ENCODE assay signal across 8 mouse cellular contexts in genomic region chrX:100494068-100494978, GRCm38 (mm10). TPM values are rescaled to one million over a fixed set of nuclear protein-coding genes. Genes with fewer than 3 reads are reported as not detected.
DNase-seq lines count a peak whose midpoint lies in the region; ATAC-seq and TF ChIP-seq lines count a peak whose summit lies in the region.

Gene Igbp1, plus strand, starts transcription at chrX:100494291.

- peak; percentile 63 for TF ChIP-seq POLR2A in heart, adult 2 months (IDR thresholded peaks at IDR 0.05; ENCODE audit: insufficient read depth, low read depth, low read length)

- intact Hi-C loops in heart, adult 2 months (cut with DNase I), result no loop called here

- peak within 1 kb of the TSS; percentile 56 for H3K4me3 ChIP-seq in embryonic facial prominence, embryonic 14.5 days (ENCODE audit: low read depth, low read length)
- peak within 1 kb of the TSS; percentile 52 for H3K4me3 ChIP-seq in heart, adult 2 months
- peak within 1 kb of the TSS; percentile 61 for H3K4me3 ChIP-seq in limb, embryonic 13.5 days
- peak within 1 kb of the TSS; percentile 60 for H3K4me3 ChIP-seq in midbrain, embryonic 16.5 days (ENCODE audit: low read depth, low read length)

- H3K79me2 ChIP-seq in heart, adult 2 months (replicated peaks; ENCODE audit: control insufficient read depth, insufficient read depth, low read length), result no peaks in the 10 kb centered on the region

- H3K4me2 ChIP-seq in embryonic facial prominence, embryonic 14.5 days (ENCODE audit: low read depth, low read length), result peak within 1 kb of the TSS; percentile 59
- H3K4me2 ChIP-seq in limb, embryonic 13.5 days (replicated peaks), result peak within 1 kb of the TSS; percentile 65
- H3K4me2 ChIP-seq in midbrain, embryonic 16.5 days (ENCODE audit: low read length), result peak within 1 kb of the TSS; percentile 64

- H3K4me1 ChIP-seq in embryonic facial prominence, embryonic 14.5 days (ENCODE audit: control insufficient read depth, insufficient read depth, low read length), result no peaks in the 10 kb centered on the region
- H3K4me1 ChIP-seq in heart, adult 2 months (ENCODE audit: control insufficient read depth, insufficient read depth, low read length), result no peaks in the 10 kb centered on the region
- H3K4me1 ChIP-seq in limb, embryonic 13.5 days, result peaks cover 8% of the 10 kb centered on the region; the same call in 1 of the 2 replicates
- peaks cover 7% of the 10 kb centered on the region for H3K4me1 ChIP-seq in midbrain, embryonic 16.5 days (ENCODE audit: control insufficient read depth, insufficient read depth, low read length)

- 24% methylated on average over 31 of the region's 32 CpGs for WGBS in embryonic facial prominence, embryonic 14.5 days
- WGBS in heart, adult 2 months, result 17% methylated on average over 32 of the region's 32 CpGs
- 16% methylated on average over 32 of the region's 32 CpGs for WGBS in limb, embryonic 13.5 days
- 19% methylated on average over 32 of the region's 32 CpGs for WGBS in midbrain, embryonic 16.5 days

- peak within 1 kb of the TSS; percentile 74 for H3K9ac ChIP-seq in embryonic facial prominence, embryonic 14.5 days (ENCODE audit: low read depth, low read length)
- H3K9ac ChIP-seq in heart, adult 2 months (ENCODE audit: low read depth, low read length), result peak within 1 kb of the TSS; percentile 81
- H3K9ac ChIP-seq in limb, embryonic 13.5 days, result peak within 1 kb of the TSS; percentile 71
- peak within 1 kb of the TSS; percentile 62 for H3K9ac ChIP-seq in midbrain, embryonic 16.5 days (ENCODE audit: low read depth, low read length)

- DNase-seq in 3T3-L1 (ENCODE audit: low read depth, low spot score), result peak; percentile 96
- peak; percentile 6 to 52 for DNase-seq in adrenal gland, postnatal 4 days (ENCODE audit: low spot score in 2 of 2)
- DNase-seq in embryonic facial prominence, embryonic 14.5 days (ENCODE audit: low spot score), result peak; percentile 97
- peak; percentile 71 to 83 for DNase-seq in heart, adult 2 months
- DNase-seq in kidney, adult 8-10 months, result peak; percentile 86 to 88
- peak; percentile 27 to 68 for DNase-seq in spleen, postnatal 10 days (ENCODE audit: low spot score in 2 of 2)

- H3K36me3 ChIP-seq in embryonic facial prominence, embryonic 14.5 days (ENCODE audit: control insufficient read depth, insufficient read depth, low read length), result 0 out of 2 replicates have a peak, but pooled peaks cover 9% of the 10 kb centered on the region
- no peaks in the 10 kb centered on the region; the same call in 1 of the 2 replicates for H3K36me3 ChIP-seq in heart, adult 2 months (ENCODE audit: control insufficient read depth, insufficient read depth, low read length)
- peaks cover 15% of the 10 kb centered on the region for H3K36me3 ChIP-seq in limb, embryonic 13.5 days
- no peaks in the 10 kb centered on the region for H3K36me3 ChIP-seq in midbrain, embryonic 16.5 days (ENCODE audit: control insufficient read depth, insufficient read depth, low read length)

- peak; percentile 39 for TF ChIP-seq CTCF in heart, adult 2 months (IDR thresholded peaks at IDR 0.05)

- H3K9me3 ChIP-seq in embryonic facial prominence, embryonic 14.5 days (ENCODE audit: control insufficient read depth, low read length), result no peaks in the 10 kb centered on the region
- H3K9me3 ChIP-seq in limb, embryonic 13.5 days, result no peaks in the 10 kb centered on the region
- no peaks in the 10 kb centered on the region for H3K9me3 ChIP-seq in midbrain, embryonic 16.5 days (replicated peaks; ENCODE audit: control insufficient read depth, low read length, poor library complexity, severe bottlenecking)

- H3K27ac ChIP-seq in embryonic facial prominence, embryonic 14.5 days (replicated peaks; ENCODE audit: low read depth, low read length), result peak within 1 kb of the TSS; percentile 68
- H3K27ac ChIP-seq in heart, adult 2 months, result peak within 1 kb of the TSS; percentile 68
- peak within 1 kb of the TSS; percentile 61; the same call in 1 of the 2 replicates for H3K27ac ChIP-seq in limb, embryonic 13.5 days
- peak within 1 kb of the TSS; percentile 71 for H3K27ac ChIP-seq in midbrain, embryonic 16.5 days (ENCODE audit: low read length)

- peak; percentile 98 for ATAC-seq in embryonic facial prominence, embryonic 14.5 days (ENCODE audit: low read depth)
- peak; percentile 98 for ATAC-seq in limb, embryonic 13.5 days (ENCODE audit: low FRiP score, low read depth)
- peak; percentile 99 for ATAC-seq in midbrain, embryonic 16.5 days

- TF ChIP-seq EP300 in heart, adult 2 months (IDR thresholded peaks at IDR 0.05; ENCODE audit: insufficient read depth, low read depth, low read length), result no peak

- peaks cover 5% of the 10 kb centered on the region; the same call in 1 of the 2 replicates for H3K27me3 ChIP-seq in embryonic facial prominence, embryonic 14.5 days (replicated peaks; ENCODE audit: control insufficient read depth, insufficient read depth, low read length)
- no peaks in the 10 kb centered on the region for H3K27me3 ChIP-seq in heart, adult 2 months (ENCODE audit: control insufficient read depth, insufficient read depth, low read length)
- H3K27me3 ChIP-seq in limb, embryonic 13.5 days, result peaks cover 21% of the 10 kb centered on the region; the same call in 1 of the 2 replicates
- no peaks in the 10 kb centered on the region for H3K27me3 ChIP-seq in midbrain, embryonic 16.5 days (ENCODE audit: control insufficient read depth, insufficient read depth, low read depth, low read length)

RNA-seq across cellular contexts. Expression of gene Igbp1, which starts in this region (rescaled TPM):
- total RNA-seq in adrenal gland, postnatal 4 days (2021), result 10 to 100 TPM; 78.7 to 83.4 TPM
- polyA plus RNA-seq in embryonic facial prominence, embryonic 14.5 days (2014; fragmentation: Nextera tagmentation; extraction: Ambion mirVana), result 42.0 and 44.4 TPM in 2 replicates
- total RNA-seq in heart, adult 2 months (2021), result 10 to 100 TPM; 34.9 to 41.9 TPM
- polyA plus RNA-seq in heart, adult 2 months (2012; rRNA removed), result 18.7 and 33.8 TPM in 2 replicates
- 37.2 and 40.7 TPM in 2 replicates for polyA plus RNA-seq in limb, embryonic 13.5 days (2015; fragmentation: Nextera tagmentation; extraction: Ambion mirVana)
- polyA plus RNA-seq in midbrain, embryonic 16.5 days (2015; fragmentation: Nextera tagmentation; extraction: Ambion mirVana), result 24.1 and 25.2 TPM in 2 replicates

Comparison
In these comparisons a context has a peak if more than half of its experiments do, and no peak if none do; other contexts are left out.
1. Peak in every context shown above with its lines: DNase-seq, ATAC-seq, H3K4me3 ChIP-seq and H3K27ac ChIP-seq.
2. DNase-seq: peak in every context shown above with its lines; median percentile 97 in embryonic facial prominence, embryonic 14.5 days; 96 in 3T3-L1; 87 in kidney, adult 8-10 months; 77 in heart, adult 2 months; 48 in spleen, postnatal 10 days; 29 in adrenal gland, postnatal 4 days.